Mouse (Mus musculus) embryonic fibroblast, embryonic 13.5 days (primary cell): ENCODE measurements around the gene Mapt. TPM values are rescaled to one million over a fixed set of nuclear protein-coding genes. Genes with fewer than 3 reads are reported as not detected.

Source experiments
- H3K27ac ChIP-seq: 2 replicates; pipeline ENCODE4 v1.5.1; 2012; ENCODE audit warnings: low read length, control low read depth, inconsistent platforms; ENCODE audit not compliant: insufficient read depth
- H3K4me1 ChIP-seq: 2 replicates; pipeline ENCODE4 v1.6.1; 2011; ENCODE audit warnings: low read length; ENCODE audit not compliant: control insufficient read depth, insufficient read depth
- H3K4me3 ChIP-seq: 2 replicates; pipeline ENCODE4 v1.5.1; 2011; ENCODE audit warnings: mild to moderate bottlenecking, control low read depth, low read length; ENCODE audit not compliant: insufficient read depth
- CTCF ChIP-seq: IDR thresholded peaks from 2 replicates; pipeline ENCODE4 v1.5.1; 2011; ENCODE audit warnings: mild to moderate bottlenecking, control low read depth, low read length, moderate library complexity, borderline replicate concordance; ENCODE audit not compliant: insufficient read depth
- POLR2A ChIP-seq: IDR thresholded peaks from 2 replicates; pipeline ENCODE4 v1.6.1; 2011; ENCODE audit warnings: low read depth, mild to moderate bottlenecking, control low read depth, low read length, moderate library complexity
- polyA plus RNA-seq: library from polyadenylated mRNA; stranded (reverse); fragments of >200 nt; gene quantifications from 2 replicates; pipeline ENCODE4 v1.2.4, GENCODE M21; 2011; ENCODE audit warnings: low read depth; ENCODE audit not compliant: missing spikeins, insufficient read length

Gene Mapt
- polyA plus RNA-seq: 0.26 and 0.33 TPM in 2 replicates

GRCm38 (mm10) chr11:104231041-104231911 is at the start of gene Mapt:
Gene Mapt (plus strand): TSS chr11:104231390.
- peaks cover 2% of the 10 kb centered on the region; the same call in 1 of the 2 replicates for H3K4me1 ChIP-seq
- peak within 1 kb of the TSS; percentile 70 for H3K4me3 ChIP-seq
- TF ChIP-seq CTCF (peak; percentile 53; the same call in 1 of the 2 replicates), POLR2A (no peak; the same call in 1 of the 2 replicates)
- H3K27ac ChIP-seq: no peak within 1 kb of the TSS

- H3K4me1 ChIP-seq: no peaks in the 10 kb centered on the region
- H3K4me3 ChIP-seq: no peak overlapping the region
- no peak overlapping the region for H3K27ac ChIP-seq
- no peak for TF ChIP-seq POLR2A
- no peak for TF ChIP-seq CTCF
Observed at GRCm38 (mm10) chr11:104182141-104182540, 49.0 kb upstream of the Mapt start.

DNA sequence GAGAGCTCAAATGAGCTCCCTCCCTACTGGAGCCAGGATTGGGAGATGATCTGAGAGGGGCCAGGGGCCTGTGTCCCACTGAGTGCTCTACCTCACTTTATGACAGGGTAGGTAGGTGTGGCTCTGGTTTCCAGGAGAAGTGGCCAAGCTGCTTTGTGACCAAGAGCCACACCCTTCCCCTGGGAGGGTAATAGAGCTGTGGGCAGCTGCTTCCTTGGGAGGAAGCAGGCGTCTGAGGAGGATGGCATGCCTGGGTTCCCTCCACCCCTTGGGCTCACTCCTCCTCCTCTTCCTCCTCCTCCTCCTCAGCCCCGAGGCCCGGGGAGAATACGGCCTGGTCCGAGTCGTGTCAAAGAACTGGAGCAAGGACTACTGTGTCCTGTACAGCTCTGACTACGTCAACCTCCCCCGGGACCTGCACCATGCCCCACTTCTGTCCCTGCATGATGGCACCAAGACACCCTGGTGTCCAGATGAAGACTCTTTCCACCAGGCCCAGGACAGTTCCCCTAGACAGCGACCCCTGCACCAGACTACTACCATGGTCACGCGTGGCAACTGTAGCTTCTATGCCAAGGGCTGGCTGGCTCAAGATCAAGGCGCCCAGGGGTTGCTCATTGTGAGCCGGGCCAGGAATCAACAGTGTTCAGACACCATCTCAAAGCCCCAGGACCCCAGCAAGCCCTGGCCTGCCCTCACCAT is 44.9 kb upstream of the Mapt start, which contains the start of gene Sppl2c:
Sppl2c (plus strand) TSS at position 193 of the 702 bp plus-strand sequence.
- no peak within 1 kb of the TSS for H3K4me3 ChIP-seq
- H3K27ac ChIP-seq: no peak within 1 kb of the TSS
- TF ChIP-seq POLR2A: no peak
- TF ChIP-seq CTCF: no peak
- H3K4me1 ChIP-seq: no peaks in the 10 kb centered on the region

GRCm38 (mm10) chr11:104186837-104187150 is 44.4 kb upstream of the Mapt start:
- no peak overlapping the region for H3K27ac ChIP-seq
- no peak overlapping the region for H3K4me3 ChIP-seq
- TF ChIP-seq POLR2A: no peak
- TF ChIP-seq CTCF: no peak
- no peaks in the 10 kb centered on the region for H3K4me1 ChIP-seq

GRCm38 (mm10) chr11:104187766-104188165 is 43.4 kb upstream of the Mapt start:
- TF ChIP-seq CTCF (no peak), POLR2A (no peak)
- no peak overlapping the region for H3K27ac ChIP-seq
- no peak overlapping the region for H3K4me3 ChIP-seq
- H3K4me1 ChIP-seq: no peaks in the 10 kb centered on the region

DNA sequence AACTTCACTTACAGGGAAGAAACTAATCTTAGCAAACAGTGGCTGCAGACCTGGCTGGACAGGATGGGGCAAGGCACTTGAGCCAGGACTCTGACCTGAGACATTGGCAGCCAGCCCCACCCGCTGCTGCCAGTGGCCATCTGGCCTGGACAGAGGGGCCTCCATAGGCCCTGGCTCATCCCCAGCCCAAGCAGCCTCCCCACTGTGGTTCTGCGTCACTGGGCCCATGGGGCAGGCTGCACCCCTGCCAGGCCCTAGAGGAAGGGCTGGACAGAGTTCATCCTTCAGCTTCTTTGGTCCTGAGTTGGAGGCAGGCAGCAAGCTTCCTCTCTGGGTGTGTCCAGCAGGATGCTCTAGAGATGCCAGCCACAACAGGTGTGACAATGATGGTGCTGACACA is 41.2 kb upstream of the Mapt start:
- Histone ChIP-seq H3K4me1 (no peaks in the 10 kb centered on the region), H3K4me3 (no peak overlapping the region), H3K27ac (no peak overlapping the region)
- TF ChIP-seq CTCF: no peak

GRCm38 (mm10) chr11:104195382-104195781 is 35.8 kb upstream of the Mapt start:
- Histone ChIP-seq H3K4me3 (no peak overlapping the region), H3K27ac (no peak overlapping the region), H3K4me1 (no peaks in the 10 kb centered on the region)
- TF ChIP-seq CTCF: no peak
- no peak for TF ChIP-seq POLR2A

- Histone ChIP-seq H3K4me3 (no peak overlapping the region), H3K4me1 (no peaks in the 10 kb centered on the region), H3K27ac (no peak overlapping the region)
- TF ChIP-seq CTCF (peak; percentile 75; the same call in 1 of the 2 replicates), POLR2A (no peak)
Observed at GRCm38 (mm10) chr11:104195791-104196190, 35.4 kb upstream of the Mapt start.

DNA sequence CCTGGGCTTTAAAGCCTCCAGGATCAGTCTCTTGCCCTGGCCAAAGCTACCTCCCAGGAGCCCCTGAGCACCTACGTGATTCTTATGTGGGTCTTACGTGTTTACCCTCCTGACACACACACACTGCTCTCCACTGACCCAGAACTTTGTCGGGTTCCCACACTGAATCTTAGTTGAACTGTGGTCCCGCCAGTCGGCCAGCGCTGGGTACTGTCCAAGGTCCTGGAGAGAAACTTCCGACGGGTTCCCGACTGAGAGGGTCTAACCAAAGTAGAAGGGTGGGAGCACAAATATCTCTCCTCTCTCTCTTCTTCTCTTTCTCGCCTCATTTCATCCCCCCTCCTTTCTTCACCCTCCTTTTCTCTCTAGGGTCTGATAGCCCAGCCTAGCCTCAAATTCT is 33.3 kb upstream of the Mapt start:
- Histone ChIP-seq H3K4me1 (no peaks in the 10 kb centered on the region), H3K27ac (no peak overlapping the region), H3K4me3 (no peak overlapping the region)
- no peak for TF ChIP-seq POLR2A
- no peak for TF ChIP-seq CTCF

GRCm38 (mm10) chr11:104203271-104203670 is 27.9 kb upstream of the Mapt start:
- TF ChIP-seq CTCF: no peak
- TF ChIP-seq POLR2A: no peak
- H3K27ac ChIP-seq: no peak overlapping the region
- no peaks in the 10 kb centered on the region for H3K4me1 ChIP-seq
- no peak overlapping the region for H3K4me3 ChIP-seq
